In genomic region chr14:122464763-122465741, GRCm38 (mm10) we compare ENCODE assay signal across 8 mouse cellular contexts. TPM values are rescaled to one million over a fixed set of nuclear protein-coding genes. Genes with fewer than 3 reads are reported as not detected.
DNase-seq lines count a peak whose midpoint lies in the region; ATAC-seq lines count a peak whose summit lies in the region.

Zic5 (minus strand) TSS chr14:122465677.

- H3K4me1 ChIP-seq in hindbrain, embryonic 16.5 days (ENCODE audit: control insufficient read depth, insufficient read depth, low read depth, low read length), result peaks cover 10% of the 10 kb centered on the region
- peaks cover 16% of the 10 kb centered on the region for H3K4me1 ChIP-seq in midbrain, embryonic 16.5 days (ENCODE audit: control insufficient read depth, insufficient read depth, low read length)

- peak within 1 kb of the TSS; percentile 77 for H3K9ac ChIP-seq in hindbrain, embryonic 16.5 days (ENCODE audit: low read depth, low read length)
- peak within 1 kb of the TSS; percentile 75 for H3K9ac ChIP-seq in midbrain, embryonic 16.5 days (ENCODE audit: low read depth, low read length)

- no peaks in the 10 kb centered on the region for H3K36me3 ChIP-seq in hindbrain, embryonic 16.5 days (ENCODE audit: control insufficient read depth, insufficient read depth, low read length)
- no peaks in the 10 kb centered on the region for H3K36me3 ChIP-seq in midbrain, embryonic 16.5 days (ENCODE audit: control insufficient read depth, insufficient read depth, low read length)

- peak; percentile 88 for ATAC-seq in hindbrain, embryonic 16.5 days
- ATAC-seq in midbrain, embryonic 16.5 days, result peak; percentile 84

- H3K4me2 ChIP-seq in hindbrain, embryonic 16.5 days (ENCODE audit: low read length), result peak within 1 kb of the TSS; percentile 66
- H3K4me2 ChIP-seq in midbrain, embryonic 16.5 days (ENCODE audit: low read length), result peak within 1 kb of the TSS; percentile 70

- 1% methylated on average over 40 of the region's 62 CpGs for whole genome bisulfite sequencing in hindbrain, embryonic 16.5 days
- WGBS in midbrain, embryonic 16.5 days, result under 1% methylated on average over 50 of the region's 62 CpGs

- peaks cover 26% of the 10 kb centered on the region for H3K27me3 ChIP-seq in hindbrain, embryonic 16.5 days (replicated peaks; ENCODE audit: control insufficient read depth, insufficient read depth, low read length)
- H3K27me3 ChIP-seq in midbrain, embryonic 16.5 days (ENCODE audit: control insufficient read depth, insufficient read depth, low read depth, low read length), result peaks cover 30% of the 10 kb centered on the region

- peak within 1 kb of the TSS; percentile 57 for H3K4me3 ChIP-seq in hindbrain, embryonic 16.5 days (ENCODE audit: low read length)
- peak within 1 kb of the TSS; percentile 52 for H3K4me3 ChIP-seq in midbrain, embryonic 16.5 days (ENCODE audit: low read depth, low read length)

- DNase-seq in layer of hippocampus, postnatal 10 days (ENCODE audit: low spot score in 2 of 2), result peak; percentile 75 to 77
- no peak for DNase-seq in layer of hippocampus, postnatal 25 days (ENCODE audit: extremely low spot score in 1 of 2, low spot score in 1 of 2)
- DNase-seq in R1 (ENCODE audit: low read depth, low spot score), result peak; percentile 93
- DNase-seq in embryo, embryonic 10.5 days (ENCODE audit: low spot score), result peak; percentile 86
- no peak for DNase-seq in spleen, postnatal 14 days (ENCODE audit: low spot score in 2 of 2)
- DNase-seq in ovary, postnatal 36 days (ENCODE audit: low spot score), result no peak

- H3K27ac ChIP-seq in hindbrain, embryonic 16.5 days (ENCODE audit: low read depth, low read length), result peak within 1 kb of the TSS; percentile 93
- peak within 1 kb of the TSS; percentile 92 for H3K27ac ChIP-seq in midbrain, embryonic 16.5 days (ENCODE audit: low read length)

- no peaks in the 10 kb centered on the region for H3K9me3 ChIP-seq in hindbrain, embryonic 16.5 days (ENCODE audit: control insufficient read depth, low read length)
- no peaks in the 10 kb centered on the region for H3K9me3 ChIP-seq in midbrain, embryonic 16.5 days (replicated peaks; ENCODE audit: control insufficient read depth, low read length, poor library complexity, severe bottlenecking)

RNA-seq across cellular contexts. Expression of gene Zic5, which starts in this region (rescaled TPM):
- total RNA-seq in layer of hippocampus, postnatal 10 days (2021), result 1 to 10 TPM; 4.3 to 5.4 TPM
- total RNA-seq in layer of hippocampus, postnatal 25 days (2021), result 1 to 10 TPM; 3.3 to 6.2 TPM
- polyA plus RNA-seq in hindbrain, embryonic 16.5 days (2015; fragmentation: Nextera tagmentation; extraction: Ambion mirVana), result 14.9 and 15.2 TPM in 2 replicates
- polyA plus RNA-seq in midbrain, embryonic 16.5 days (2015; fragmentation: Nextera tagmentation; extraction: Ambion mirVana), result 9.5 and 29.0 TPM in 2 replicates

Comparison
In these comparisons a context has a peak if more than half of its experiments do, and no peak if none do; other contexts are left out.
1. DNase-seq: peak in layer of hippocampus, postnatal 10 days (2 of 2), R1 (single experiment) and embryo, embryonic 10.5 days (single experiment); none in layer of hippocampus, postnatal 25 days (0 of 2), spleen, postnatal 14 days (0 of 2) and ovary, postnatal 36 days (single experiment).